Mouse (Mus musculus): ENCODE data around the gene Arsa. TPM values are rescaled to one million over a fixed set of nuclear protein-coding genes. Genes with fewer than 3 reads are reported as not detected.

The Arsa gene
- polyA plus RNA-seq (2015; fragmentation: Nextera tagmentation; extraction: Ambion mirVana), result 22.5 and 26.0 TPM in 2 replicates

- ATAC-seq, result no peak
- WGBS, result 28% methylated on average over 9 of the region's 9 CpGs
- H3K36me3 ChIP-seq, result no peaks in the 10 kb centered on the region
- peak within 1 kb of the TSS; percentile 55 for H3K4me3 ChIP-seq (replicated peaks)
- H3K27ac ChIP-seq, result peak within 1 kb of the TSS; percentile 76
- H3K27me3 ChIP-seq (replicated peaks), result no peaks in the 10 kb centered on the region
- no peaks in the 10 kb centered on the region for H3K9me3 ChIP-seq
- peak within 1 kb of the TSS; percentile 86 for H3K4me2 ChIP-seq (replicated peaks)
- peaks cover 8% of the 10 kb centered on the region; the same call in 1 of the 2 replicates for H3K4me1 ChIP-seq (replicated peaks)
- peak within 1 kb of the TSS; percentile 52 for H3K9ac ChIP-seq
These were observed at the start of gene Arsa for GRCm38 (mm10) chr15:89477091-89477491. TSS of gene Arsa (minus strand) at chr15:89477425.

- Histone ChIP-seq H3K9ac (no peak overlapping the region), H3K9me3 (no peaks in the 10 kb centered on the region), H3K4me2 (replicated peaks) (no peak overlapping the region), H3K4me3 (replicated peaks) (no peak overlapping the region), H3K27me3 (replicated peaks) (peaks cover 24% of the 10 kb centered on the region), H3K27ac (no peak overlapping the region), H3K36me3 (no peaks in the 10 kb centered on the region), H3K4me1 (replicated peaks) (0 out of 2 replicates have a peak, but pooled peaks cover 9% of the 10 kb centered on the region)
- WGBS, result 92% methylated on average over 19 of the region's 19 CpGs
- ATAC-seq, result no peak
These were observed 49.6 kb upstream of the Arsa start for GRCm38 (mm10) chr15:89526776-89527325.

GRCm38 (mm10) chr15:89525896-89526295, 48.7 kb upstream of the Arsa start:
- 67% methylated on average over 7 of the region's 7 CpGs for WGBS
- ATAC-seq, result no peak

GRCm38 (mm10) chr15:89525464-89525863, 48.2 kb upstream of the Arsa start:
- ATAC-seq, result no peak
- H3K27ac ChIP-seq, result no peak overlapping the region
- whole genome bisulfite sequencing, result 95% methylated on average over 8 of the region's 8 CpGs

More at GRCm38 (mm10) chr15:89525896-89526295, 48.7 kb upstream of the Arsa start:
- Histone ChIP-seq H3K9ac (no peak overlapping the region), H3K4me2 (replicated peaks) (no peak overlapping the region), H3K4me1 (replicated peaks) (0 out of 2 replicates have a peak, but pooled peaks cover 8% of the 10 kb centered on the region), H3K27me3 (replicated peaks) (peaks cover 28% of the 10 kb centered on the region), H3K9me3 (no peaks in the 10 kb centered on the region), H3K4me3 (replicated peaks) (no peak overlapping the region), H3K36me3 (no peaks in the 10 kb centered on the region), H3K27ac (no peak overlapping the region)

GRCm38 (mm10) chr15:89524611-89525415, 47.6 kb upstream of the Arsa start:
- H3K27ac ChIP-seq, result no peak overlapping the region
- no peaks in the 10 kb centered on the region for H3K36me3 ChIP-seq
- no peak for ATAC-seq
- H3K27me3 ChIP-seq (replicated peaks), result peaks cover 28% of the 10 kb centered on the region
- 0 out of 2 replicates have a peak, but pooled peaks cover 8% of the 10 kb centered on the region for H3K4me1 ChIP-seq (replicated peaks)
- peak overlapping the region; percentile 95 for H3K4me2 ChIP-seq (replicated peaks)
- 76% methylated on average over 8 of the region's 8 CpGs for WGBS
- no peaks in the 10 kb centered on the region for H3K9me3 ChIP-seq
- H3K9ac ChIP-seq, result no peak overlapping the region
- H3K4me3 ChIP-seq (replicated peaks), result peak overlapping the region; percentile 59; the same call in 1 of the 2 replicates

More at GRCm38 (mm10) chr15:89525464-89525863, 48.2 kb upstream of the Arsa start:
- Histone ChIP-seq H3K9me3 (no peaks in the 10 kb centered on the region), H3K9ac (no peak overlapping the region), H3K4me2 (replicated peaks) (no peak overlapping the region), H3K4me1 (replicated peaks) (0 out of 2 replicates have a peak, but pooled peaks cover 8% of the 10 kb centered on the region), H3K27me3 (replicated peaks) (peaks cover 28% of the 10 kb centered on the region), H3K36me3 (no peaks in the 10 kb centered on the region), H3K4me3 (replicated peaks) (no peak overlapping the region)

GRCm38 (mm10) chr15:89524001-89524571, 46.9 kb upstream of the Arsa start:
- H3K36me3 ChIP-seq, result no peaks in the 10 kb centered on the region
- H3K27ac ChIP-seq, result no peak overlapping the region
- 7% methylated on average over 37 of the region's 52 CpGs for whole genome bisulfite sequencing
- peak overlapping the region; percentile 95 for H3K4me2 ChIP-seq (replicated peaks)
- no peaks in the 10 kb centered on the region for H3K9me3 ChIP-seq
- peak overlapping the region; percentile 54 for H3K9ac ChIP-seq
- peaks cover 28% of the 10 kb centered on the region for H3K27me3 ChIP-seq (replicated peaks)
- 0 out of 2 replicates have a peak, but pooled peaks cover 8% of the 10 kb centered on the region for H3K4me1 ChIP-seq (replicated peaks)
- peak overlapping the region; percentile 59 for H3K4me3 ChIP-seq (replicated peaks)
- peak; percentile 40 for ATAC-seq

GRCm38 (mm10) chr15:89523283-89523832, 46.1 kb upstream of the Arsa start:
- Histone ChIP-seq H3K27ac (no peak overlapping the region), H3K27me3 (replicated peaks) (peaks cover 28% of the 10 kb centered on the region), H3K4me2 (replicated peaks) (peak overlapping the region; percentile 95), H3K9me3 (no peaks in the 10 kb centered on the region), H3K4me3 (replicated peaks) (peak overlapping the region; percentile 59), H3K4me1 (replicated peaks) (0 out of 2 replicates have a peak, but pooled peaks cover 8% of the 10 kb centered on the region), H3K9ac (no peak overlapping the region), H3K36me3 (no peaks in the 10 kb centered on the region)
- ATAC-seq, result peak; percentile 88
- WGBS, result 13% methylated on average over 43 of the region's 47 CpGs

- no peak; the same call in 1 of the 2 replicates for ATAC-seq
- no peaks in the 10 kb centered on the region for H3K9me3 ChIP-seq
- H3K9ac ChIP-seq, result no peak overlapping the region
- peak overlapping the region; percentile 59; the same call in 1 of the 2 replicates for H3K4me3 ChIP-seq (replicated peaks)
- H3K4me2 ChIP-seq (replicated peaks), result peak overlapping the region; percentile 95; the same call in 1 of the 2 replicates
- H3K36me3 ChIP-seq, result no peaks in the 10 kb centered on the region
- WGBS, result 85% methylated on average over 10 of the region's 10 CpGs
- 0 out of 2 replicates have a peak, but pooled peaks cover 8% of the 10 kb centered on the region for H3K4me1 ChIP-seq (replicated peaks)
- peaks cover 28% of the 10 kb centered on the region for H3K27me3 ChIP-seq (replicated peaks)
- H3K27ac ChIP-seq, result no peak overlapping the region
These were observed 45.5 kb upstream of the Arsa start for GRCm38 (mm10) chr15:89522566-89523282.

- Histone ChIP-seq H3K27me3 (replicated peaks) (peaks cover 28% of the 10 kb centered on the region), H3K9ac (no peak overlapping the region), H3K4me1 (replicated peaks) (0 out of 2 replicates have a peak, but pooled peaks cover 8% of the 10 kb centered on the region), H3K4me2 (replicated peaks) (no peak overlapping the region), H3K4me3 (replicated peaks) (no peak overlapping the region), H3K27ac (no peak overlapping the region), H3K36me3 (no peaks in the 10 kb centered on the region), H3K9me3 (no peaks in the 10 kb centered on the region)
- 69% methylated on average over 7 of the region's 7 CpGs for WGBS
- no peak for ATAC-seq
These were observed 44.7 kb upstream of the Arsa start for GRCm38 (mm10) chr15:89521951-89522350.

GRCm38 (mm10) chr15:89512679-89513078, 35.5 kb upstream of the Arsa start:
- no peak overlapping the region for H3K9ac ChIP-seq
- no peaks in the 10 kb centered on the region for H3K4me1 ChIP-seq (replicated peaks)
- no peak overlapping the region for H3K27ac ChIP-seq
- ATAC-seq, result no peak
- WGBS, result 57% methylated on average over 4 of the region's 4 CpGs
- H3K9me3 ChIP-seq, result no peaks in the 10 kb centered on the region
- no peaks in the 10 kb centered on the region for H3K36me3 ChIP-seq
- H3K4me3 ChIP-seq (replicated peaks), result no peak overlapping the region
- H3K27me3 ChIP-seq (replicated peaks), result no peaks in the 10 kb centered on the region
- H3K4me2 ChIP-seq (replicated peaks), result no peak overlapping the region

GRCm38 (mm10) chr15:89507751-89508150, 30.5 kb upstream of the Arsa start:
- Histone ChIP-seq H3K36me3 (no peaks in the 10 kb centered on the region), H3K4me2 (replicated peaks) (no peak overlapping the region), H3K4me3 (replicated peaks) (no peak overlapping the region), H3K27me3 (replicated peaks) (no peaks in the 10 kb centered on the region), H3K27ac (no peak overlapping the region), H3K4me1 (replicated peaks) (no peaks in the 10 kb centered on the region), H3K9me3 (no peaks in the 10 kb centered on the region), H3K9ac (no peak overlapping the region)
- WGBS, result 83% methylated on average over 8 of the region's 8 CpGs
- ATAC-seq, result no peak

Data from intestine, embryonic 15.5 days (tissue).